Mouse (Mus musculus) liver, postnatal 0 days (tissue): ENCODE measurements at regions not wholly inside any gene's neighbourhood (a gene's known extent, or its start where the extent isn't known, plus 50 kb on each side); places are given as distances from the start of the nearest gene placed in this dataset.

ENCODE experiments used
- CTCF ChIP-seq: sonication (generic); IDR thresholded peaks from 2 replicates; pipeline ENCODE4 v1.5.1; 2016; ENCODE audit warnings: antibody characterized with exemption, low read depth
- EP300 ChIP-seq: IDR thresholded peaks from 2 replicates; pipeline ENCODE4 v1.6.1; 2016; ENCODE audit warnings: antibody characterized with exemption, low read depth, mild to moderate bottlenecking

- TF ChIP-seq CTCF (no peak), EP300 (no peak)
Observed at GRCm38 (mm10) chr17:59967383-59967782, 954.2 kb upstream of the Nudt12 start.
